Mouse (Mus musculus) NIH3T3 (cell line): ENCODE measurements around the gene Pfkm.
A peak's percentile ranks its signal among the peaks of the same experiment; 100 is the strongest.

Source experiments
- DNase-seq: peaks from one replicate; pipeline ENCODE4 v3.0.0-alpha.2; 2012; ENCODE audit warnings: low read depth

Pfkm gene

GRCm38 (mm10) chr15:98098519-98098918 is 6.1 kb downstream of the Pfkm start:
- peak; percentile 19 for DNase-seq

GRCm38 (mm10) chr15:98102401-98102800 is 10.0 kb downstream of the Pfkm start:
- no peak for DNase-seq

GRCm38 (mm10) chr15:98106506-98106905 is 14.1 kb downstream of the Pfkm start:
- DNase-seq: no peak

- DNase-seq: no peak
Observed at GRCm38 (mm10) chr15:98107230-98107629, 14.8 kb downstream of the Pfkm start.

- no peak for DNase-seq
Observed at GRCm38 (mm10) chr15:98107703-98108296, 15.4 kb downstream of the Pfkm start.

GRCm38 (mm10) chr15:98108297-98109152 is 16.1 kb downstream of the Pfkm start:
- peak; percentile 95 for DNase-seq

- DNase-seq: no peak
Observed at GRCm38 (mm10) chr15:98111791-98112190, 19.4 kb downstream of the Pfkm start.

- no peak for DNase-seq
Observed at GRCm38 (mm10) chr15:98114098-98114851, 21.9 kb downstream of the Pfkm start.

GRCm38 (mm10) chr15:98114852-98115778 is 22.7 kb downstream of the Pfkm start:
- no peak for DNase-seq

- DNase-seq: no peak
Observed at GRCm38 (mm10) chr15:98115779-98116163, 23.4 kb downstream of the Pfkm start.

GRCm38 (mm10) chr15:98116287-98116686 is 23.9 kb downstream of the Pfkm start:
- no peak for DNase-seq

GRCm38 (mm10) chr15:98119363-98119762 is 27.0 kb downstream of the Pfkm start:
- DNase-seq: no peak

GRCm38 (mm10) chr15:98120831-98121230 is 28.4 kb downstream of the Pfkm start:
- DNase-seq: no peak

GRCm38 (mm10) chr15:98131001-98131400 is 38.6 kb downstream of the Pfkm start:
- DNase-seq: no peak

GRCm38 (mm10) chr15:98131451-98131850 is 39.1 kb downstream of the Pfkm start:
- DNase-seq: peak; percentile 83

GRCm38 (mm10) chr15:98131942-98132655 is 39.7 kb downstream of the Pfkm start:
- peak; percentile 15 for DNase-seq

GRCm38 (mm10) chr15:98133471-98133870 is 41.1 kb downstream of the Pfkm start:
- no peak for DNase-seq

- DNase-seq: no peak
Observed at GRCm38 (mm10) chr15:98134034-98134433, 41.6 kb downstream of the Pfkm start.

- no peak for DNase-seq
Observed at GRCm38 (mm10) chr15:98134666-98135065, 42.3 kb downstream of the Pfkm start.

GRCm38 (mm10) chr15:98135671-98136070 is 43.3 kb downstream of the Pfkm start:
- DNase-seq: no peak

- no peak for DNase-seq
Observed at GRCm38 (mm10) chr15:98136871-98137270, 44.5 kb downstream of the Pfkm start.
